Mouse (Mus musculus): ENCODE data around the gene Arid1b.
"Not testable (repeated sequence)": the region's sequence is repeated elsewhere in the genome, so short reads cannot be mapped to it uniquely, and the experiment has no call there.

Arid1b gene

GRCm38 (mm10) chr17:5057944-5058720 lies 64.0 kb downstream of the Arid1b start:
- DNase-seq (ENCODE audit: low read depth) = no peak

GRCm38 (mm10) chr17:5059092-5059601 lies 65.0 kb downstream of the Arid1b start:
- DNase-seq (ENCODE audit: low read depth) = no peak

DNA sequence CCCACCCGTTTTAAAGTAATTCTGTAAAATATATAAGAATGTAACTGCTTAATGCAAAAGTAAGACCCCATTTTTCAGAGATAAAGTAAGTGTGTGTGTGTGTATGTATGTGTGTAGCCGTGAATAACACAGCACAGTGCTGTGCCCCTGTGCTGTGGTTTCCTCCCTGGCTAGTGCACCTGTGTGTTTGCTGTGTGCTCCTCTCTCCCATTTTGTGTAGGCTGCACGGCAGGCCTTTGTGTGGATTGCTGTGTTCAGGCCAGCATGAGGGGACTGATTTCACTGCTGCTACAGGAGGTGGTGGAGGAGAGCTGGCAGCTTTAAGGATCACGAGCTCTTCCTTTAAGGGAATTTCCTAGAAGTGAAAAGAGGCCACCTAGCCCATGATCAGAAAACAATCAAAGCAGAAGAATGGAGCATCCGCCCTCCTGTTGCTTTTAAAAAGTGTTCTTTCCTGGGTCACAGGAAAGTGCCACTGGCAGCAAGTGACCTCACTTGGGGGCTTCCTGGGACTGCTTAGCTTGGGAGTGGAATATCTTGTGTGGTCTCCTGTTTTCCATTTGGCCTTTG lies 66.5 kb downstream of the Arid1b start:
- DNase-seq (ENCODE audit: low read depth) = no peak

DNA sequence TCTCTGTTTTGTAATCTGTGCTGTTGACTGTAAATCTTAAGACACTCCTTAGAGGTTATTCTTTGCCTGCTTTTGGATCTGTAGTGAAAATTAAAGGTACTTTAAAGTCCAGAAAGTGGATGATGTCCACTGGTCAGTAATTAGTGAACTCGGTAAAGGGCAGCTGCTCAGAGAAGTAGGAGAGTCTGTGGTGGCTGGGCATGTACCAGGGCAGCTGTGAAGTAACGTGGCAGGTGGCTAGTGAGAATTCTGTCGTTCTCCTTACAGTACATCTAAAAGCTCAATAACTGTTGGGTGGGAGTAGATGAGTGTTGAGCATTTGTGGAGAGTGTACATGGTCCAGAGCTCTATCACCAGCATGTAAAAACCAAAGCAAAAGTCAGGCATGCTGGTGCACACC lies 67.1 kb downstream of the Arid1b start:
- no peak for DNase-seq (ENCODE audit: low read depth)

GRCm38 (mm10) chr17:5061593-5061992 lies 67.5 kb downstream of the Arid1b start:
- DNase-seq (ENCODE audit: low read depth) = no peak

GRCm38 (mm10) chr17:5063471-5064176 lies 69.5 kb downstream of the Arid1b start:
- DNase-seq (ENCODE audit: low read depth) = no peak

GRCm38 (mm10) chr17:5064777-5065176 lies 70.6 kb downstream of the Arid1b start:
- no peak for DNase-seq (ENCODE audit: low read depth)

GRCm38 (mm10) chr17:5065270-5065669 lies 71.1 kb downstream of the Arid1b start:
- DNase-seq (ENCODE audit: low read depth) = no peak

- no peak for DNase-seq (ENCODE audit: low read depth)
Measured at GRCm38 (mm10) chr17:5066835-5067234, 72.7 kb downstream of the Arid1b start.

- no peak for DNase-seq (ENCODE audit: low read depth)
Measured at GRCm38 (mm10) chr17:5067264-5067663, 73.1 kb downstream of the Arid1b start.

- no peak for DNase-seq (ENCODE audit: low read depth)
Measured at GRCm38 (mm10) chr17:5070399-5070798, 76.3 kb downstream of the Arid1b start.

- DNase-seq (ENCODE audit: low read depth) = no peak
Measured at GRCm38 (mm10) chr17:5072539-5072938, 78.4 kb downstream of the Arid1b start.

GRCm38 (mm10) chr17:5074752-5075506 lies 80.8 kb downstream of the Arid1b start:
- no peak for DNase-seq (ENCODE audit: low read depth)

GRCm38 (mm10) chr17:5077996-5078395 lies 83.9 kb downstream of the Arid1b start:
- DNase-seq (ENCODE audit: low read depth) = no peak

DNA sequence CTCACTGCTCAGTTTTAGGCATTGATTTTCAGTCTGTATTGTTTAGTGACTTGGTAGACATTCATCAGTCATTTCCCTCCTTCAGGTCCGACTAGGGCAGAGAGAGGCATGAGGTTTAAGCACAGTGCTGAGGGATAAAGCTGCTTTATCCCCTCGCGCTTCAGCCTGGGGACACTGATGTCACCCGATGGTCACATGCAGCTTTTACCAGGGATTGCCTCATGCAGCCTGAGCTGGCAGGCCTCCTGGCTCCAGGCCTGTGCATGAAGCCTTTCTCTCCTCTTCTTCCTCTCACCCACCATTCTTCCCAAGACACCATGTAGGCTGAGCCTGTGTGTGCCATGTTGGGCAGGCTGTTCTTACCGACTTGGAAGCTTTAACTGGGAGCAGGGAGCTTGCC lies 84.4 kb downstream of the Arid1b start:
- no peak for DNase-seq (ENCODE audit: low read depth)

DNA sequence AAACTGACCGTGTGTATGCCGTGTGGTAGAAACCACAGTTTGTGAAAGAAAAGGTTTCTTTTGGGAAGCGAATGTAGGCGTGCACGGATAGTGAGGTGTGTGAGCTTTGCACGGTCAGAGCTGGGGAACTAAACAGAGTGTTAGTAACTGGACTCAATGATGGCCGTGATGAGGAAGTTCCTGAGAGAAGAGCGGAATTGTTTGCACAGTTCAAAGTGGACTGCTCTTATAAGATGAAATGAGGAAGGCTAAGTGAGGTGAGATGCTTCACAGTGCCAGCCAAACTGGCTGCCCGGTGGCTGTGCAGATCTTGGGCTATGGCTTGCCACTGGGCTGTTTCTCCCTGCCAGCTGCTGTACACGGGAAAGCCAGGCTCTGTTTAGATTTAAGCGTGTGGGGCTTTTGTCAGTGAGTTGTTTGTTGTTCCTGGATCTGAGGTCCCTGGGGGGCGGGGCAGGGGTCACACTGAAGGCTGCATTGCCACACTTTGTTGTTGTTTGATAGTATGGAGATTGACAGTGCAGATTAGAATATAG lies 86.8 kb downstream of the Arid1b start:
- no peak for DNase-seq (ENCODE audit: low read depth)

GRCm38 (mm10) chr17:5082274-5082673 lies 88.1 kb downstream of the Arid1b start:
- DNase-seq (ENCODE audit: low read depth) = no peak

DNA sequence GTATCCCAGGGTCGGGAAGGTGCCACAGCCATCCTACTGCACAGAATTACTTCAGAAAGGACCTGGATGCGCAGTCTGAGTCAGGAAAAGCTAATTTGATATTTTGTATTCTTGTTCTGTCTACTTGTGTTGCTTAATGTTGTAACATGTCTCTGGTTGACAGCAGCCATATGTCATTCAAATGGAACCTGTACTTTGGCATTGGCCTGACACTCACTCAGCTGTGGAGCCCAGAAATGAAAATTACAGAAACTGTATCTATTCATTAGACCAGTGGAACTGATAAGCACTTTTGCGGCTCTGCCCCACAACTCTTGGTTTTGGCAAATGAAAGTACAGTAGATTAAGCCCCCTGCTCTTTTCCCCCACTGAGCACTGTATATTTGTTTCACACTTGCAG lies 89.4 kb downstream of the Arid1b start:
- DNase-seq (ENCODE audit: low read depth) = no peak

DNA sequence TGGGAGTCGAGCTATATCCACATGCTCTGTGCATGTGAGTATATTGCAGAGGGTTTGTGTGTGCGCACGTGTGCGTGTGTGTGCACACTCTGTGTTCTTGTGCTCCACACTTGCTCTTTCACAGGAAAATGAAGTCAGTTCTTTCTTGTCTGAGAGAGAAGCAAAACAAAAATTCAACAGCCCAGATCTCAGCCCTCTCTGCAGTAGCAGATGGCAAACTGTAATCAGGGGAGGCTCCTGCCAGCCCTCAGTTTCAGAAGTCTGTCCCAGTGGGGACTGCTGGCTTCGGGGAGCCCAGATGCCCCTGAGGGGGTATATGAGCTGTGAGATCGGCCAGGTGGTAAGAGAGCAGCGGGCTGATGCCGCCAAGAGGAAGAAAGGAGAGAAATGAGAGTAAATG lies 90.0 kb downstream of the Arid1b start:
- DNase-seq (ENCODE audit: low read depth) = no peak

- DNase-seq (ENCODE audit: low read depth) = no peak
Measured at GRCm38 (mm10) chr17:5085004-5085403, 90.9 kb downstream of the Arid1b start.

GRCm38 (mm10) chr17:5085942-5086341 lies 91.8 kb downstream of the Arid1b start:
- DNase-seq (ENCODE audit: low read depth) = no peak

DNA sequence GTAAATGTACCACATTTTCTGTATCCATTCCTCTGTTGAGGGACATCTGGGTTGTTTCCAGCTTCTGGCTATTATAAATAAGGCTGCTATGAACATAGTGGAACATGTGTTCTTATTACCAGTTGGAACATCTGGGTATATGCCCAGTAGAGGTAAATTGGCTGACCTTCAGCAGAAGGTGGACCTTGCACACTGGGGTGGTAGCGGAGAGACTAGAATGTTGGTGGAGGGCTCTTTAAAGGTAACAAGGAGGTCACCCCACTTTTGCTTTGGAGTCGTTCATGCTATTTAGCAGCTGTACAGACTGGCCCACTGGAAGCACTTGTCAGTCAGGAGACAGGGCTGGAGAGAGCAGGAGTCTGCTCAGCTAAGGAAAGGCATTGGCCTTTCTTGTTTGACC lies 94.1 kb downstream of the Arid1b start:
- not testable (repeated sequence) for DNase-seq (ENCODE audit: low read depth)
